Mouse (Mus musculus) heart, embryonic 12.5 days (tissue): ENCODE data around the gene Pramef8. TPM values are rescaled to one million over a fixed set of nuclear protein-coding genes. Genes with fewer than 3 reads are reported as not detected.
"Not testable (repeated sequence)": the region's sequence is repeated elsewhere in the genome, so short reads cannot be mapped to it uniquely, and the experiment has no call there.

Source experiments
- ATAC-seq: fragments of 200-750 bp; cut with Nextera tagmentation; 2 replicates; pipeline ENCODE4 v1.8.0; 2017; ENCODE audit warnings: moderate TSS enrichment, moderate library complexity; ENCODE audit not compliant: insufficient number of reproducible peaks, low FRiP score
- H3K27ac ChIP-seq: fragments of 300-500 bp; sonication (generic); 2 replicates; pipeline ENCODE4 v1.5.1; 2016; ENCODE audit warnings: mild to moderate bottlenecking, moderate library complexity; ENCODE audit not compliant: poor library complexity, severe bottlenecking
- H3K27me3 ChIP-seq: fragments of 300-500 bp; sonication (generic); replicated peaks from 2 replicates; pipeline ENCODE4 v1.6.1; 2016; ENCODE audit warnings: mild to moderate bottlenecking, moderate library complexity
- H3K36me3 ChIP-seq: fragments of 300-500 bp; sonication (generic); 2 replicates; pipeline ENCODE4 v1.6.1; 2016; ENCODE audit warnings: mild to moderate bottlenecking, moderate library complexity
- H3K4me1 ChIP-seq: fragments of 300-500 bp; sonication (generic); replicated peaks from 2 replicates; pipeline ENCODE4 v1.6.1; 2016; ENCODE audit warnings: mild to moderate bottlenecking
- H3K4me2 ChIP-seq: fragments of 300-500 bp; sonication (generic); 2 replicates; pipeline ENCODE4 v1.6.1; 2016; ENCODE audit warnings: mild to moderate bottlenecking, moderate library complexity
- H3K4me3 ChIP-seq: fragments of 300-500 bp; sonication (generic); 2 replicates; pipeline ENCODE4 v1.5.1; 2016; ENCODE audit warnings: mild to moderate bottlenecking
- H3K9ac ChIP-seq: fragments of 300-500 bp; sonication (generic); 2 replicates; pipeline ENCODE4 v1.6.1; 2016; ENCODE audit warnings: mild to moderate bottlenecking, moderate library complexity
- H3K9me3 ChIP-seq: fragments of 300-500 bp; sonication (generic); replicated peaks from 2 replicates; pipeline ENCODE4 v1.6.1; 2016; ENCODE audit warnings: mild to moderate bottlenecking, moderate library complexity
- WGBS: fragments of 180-500 bp; shearing (Covaris S2); methylation state at CpG from one replicate; pipeline ENCODE4 v1.1.7; 2016; 5-methylcytosine and 5-hydroxymethylcytosine counted together
- polyA plus RNA-seq: library from polyadenylated mRNA; unstranded; fragments of >200 nt; fragmentation: Nextera tagmentation; extraction: Ambion mirVana; gene quantifications from 2 replicates; pipeline ENCODE4 v1.2.1, GENCODE M21; 2016

Gene Pramef8
- polyA plus RNA-seq, 1 experiment from 2014 or later, result 13.8 TPM

- 93% methylated on average over 1 of the region's 1 CpGs for WGBS
- no peak for ATAC-seq
- Histone ChIP-seq H3K9me3 (no peaks in the 10 kb centered on the region), H3K4me2 (no peak overlapping the region), H3K27me3 (no peaks in the 10 kb centered on the region), H3K9ac (no peak overlapping the region), H3K4me1 (0 out of 2 replicates have a peak, but pooled peaks cover 5% of the 10 kb centered on the region), H3K4me3 (no peak overlapping the region), H3K36me3 (peaks cover 44% of the 10 kb centered on the region), H3K27ac (no peak overlapping the region)
These were observed 1.4 kb downstream of the Pramef8 start for GRCm38 (mm10) chr4:143413621-143414020.

GRCm38 (mm10) chr4:143414121-143414520, 1.9 kb downstream of the Pramef8 start:
- H3K4me3 ChIP-seq, result no peak overlapping the region
- no peaks in the 10 kb centered on the region for H3K9me3 ChIP-seq
- WGBS, result 89% methylated on average over 3 of the region's 3 CpGs
- H3K36me3 ChIP-seq, result peaks cover 49% of the 10 kb centered on the region
- 0 out of 2 replicates have a peak, but pooled peaks cover 5% of the 10 kb centered on the region for H3K4me1 ChIP-seq
- no peaks in the 10 kb centered on the region for H3K27me3 ChIP-seq
- H3K4me2 ChIP-seq, result no peak overlapping the region
- H3K9ac ChIP-seq, result no peak overlapping the region
- no peak overlapping the region for H3K27ac ChIP-seq
- ATAC-seq, result no peak

- H3K4me3 ChIP-seq, H3K4me2 ChIP-seq, H3K9me3 ChIP-seq, H3K4me1 ChIP-seq, H3K27ac ChIP-seq, H3K27me3 ChIP-seq, H3K9ac ChIP-seq, ATAC-seq, H3K36me3 ChIP-seq: not testable (repeated sequence)
- 73% methylated on average over 5 of the region's 5 CpGs for WGBS
These were observed 14.5 kb downstream of the Pramef8 start for GRCm38 (mm10) chr4:143426770-143427169.

GRCm38 (mm10) chr4:143450224-143450623, 38.0 kb downstream of the Pramef8 start, which contains the start of gene Oog4:
Gene Oog4, minus strand, starts transcription at chr4:143450324.
- Histone ChIP-seq H3K36me3 (no peaks in the 10 kb centered on the region), H3K9me3 (no peaks in the 10 kb centered on the region), H3K4me1 (no peaks in the 10 kb centered on the region), H3K4me3 (no peak within 1 kb of the TSS), H3K27ac (no peak within 1 kb of the TSS), H3K4me2 (no peak within 1 kb of the TSS), H3K27me3 (no peaks in the 10 kb centered on the region), H3K9ac (no peak within 1 kb of the TSS)
- 72% methylated on average over 3 of the region's 3 CpGs for WGBS
- no peak for ATAC-seq

Other genes with a start within 250 kb of the Pramef8 start
- gene Prdm2, start 199.4 kb upstream of the Pramef8 start, polyA plus RNA-seq, result 10.4 and 11.6 TPM in 2 replicates
- gene Pdpn, start 112.9 kb upstream of the Pramef8 start, polyA plus RNA-seq, result 28.4 and 28.8 TPM in 2 replicates
- 0.08 TPM in 1 of 2 replicates, not detected in the other for gene Lrrc38, start 62.7 kb upstream of the Pramef8 start, polyA plus RNA-seq
- gene Pramel1, start 18.0 kb upstream of the Pramef8 start, polyA plus RNA-seq, result not detected in 2 replicates
- not detected in 2 replicates for gene Oog4, start 37.9 kb downstream of the Pramef8 start, polyA plus RNA-seq
- not detected in 2 replicates for gene Gm13043, start 98.9 kb downstream of the Pramef8 start, polyA plus RNA-seq
- gene Gm13040, start 123.5 kb downstream of the Pramef8 start, polyA plus RNA-seq, result not detected in 2 replicates
- not detected in 2 replicates for gene BC080695, start 139.3 kb downstream of the Pramef8 start, polyA plus RNA-seq
- gene Gm13057, start 139.3 kb downstream of the Pramef8 start, polyA plus RNA-seq, result not detected in 2 replicates
- gene Gm13083, start 202.6 kb downstream of the Pramef8 start, polyA plus RNA-seq, result not detected in 2 replicates
- not detected in 2 replicates for gene Gm13088, start 244.8 kb downstream of the Pramef8 start, polyA plus RNA-seq